Mouse (Mus musculus) G1E (cell line): Measurements from ENCODE around the gene Pheta1. TPM values are rescaled to one million over a fixed set of nuclear protein-coding genes. Genes with fewer than 3 reads are reported as not detected.
A peak's percentile ranks its signal among the peaks of the same experiment; 100 is the strongest.

Experiments used
- ATAC-seq: 2 replicates; pipeline ENCODE4 v1.8.0; 2016; ENCODE audit warnings: mild to moderate bottlenecking; ENCODE audit not compliant: insufficient number of reproducible peaks, poor library complexity, low FRiP score, severe bottlenecking; ENCODE audit errors: extremely low read depth
- DNase-seq: peaks from one replicate; pipeline ENCODE4 v3.0.0; 2012; ENCODE audit warnings: low spot score
- H3K27me3 ChIP-seq: 2 replicates; pipeline ENCODE4 v1.6.1; 2012; ENCODE audit warnings: mild to moderate bottlenecking, low read length, inconsistent platforms; ENCODE audit not compliant: insufficient read depth
- H3K36me3 ChIP-seq: replicated peaks from 2 replicates; pipeline ENCODE3; 2012; ENCODE audit warnings: mild to moderate bottlenecking, inconsistent platforms
- H3K4me1 ChIP-seq: 2 replicates; pipeline ENCODE4 v1.6.1; 2012; ENCODE audit warnings: low read depth, low read length, inconsistent platforms, mixed read lengths; ENCODE audit not compliant: insufficient read depth
- H3K4me3 ChIP-seq: 2 replicates; pipeline ENCODE4 v1.5.1; 2012; ENCODE audit warnings: low read depth, mild to moderate bottlenecking, inconsistent platforms, low read length, moderate library complexity, mixed read lengths
- H3K9me3 ChIP-seq: replicated peaks from 2 replicates; pipeline ENCODE4 v1.6.1; 2012; ENCODE audit warnings: inconsistent platforms
- CTCF ChIP-seq: IDR thresholded peaks from 2 replicates; pipeline ENCODE4 v1.5.1; 2012; ENCODE audit warnings: low read depth, low read length, inconsistent platforms, mixed read lengths
- GATA1 ChIP-seq: IDR thresholded peaks from 2 replicates; pipeline ENCODE4 v1.6.1; 2012; ENCODE audit warnings: borderline replicate concordance, low read length, inconsistent platforms, mixed read lengths
- GATA2 ChIP-seq: IDR thresholded peaks from 2 replicates; pipeline ENCODE4 v1.6.1; 2012; ENCODE audit warnings: low read depth, low read length, inconsistent platforms, borderline replicate concordance
- POLR2AphosphoS5 ChIP-seq: IDR thresholded peaks from 2 replicates; pipeline ENCODE4 v1.6.1; 2012; ENCODE audit warnings: low read depth, low read length, inconsistent platforms; ENCODE audit not compliant: insufficient replicate concordance
- TAL1 ChIP-seq: conservative IDR thresholded peaks from 2 replicates; pipeline ENCODE4 v1.6.1; 2012; ENCODE audit warnings: low read depth, low read length, inconsistent platforms, mixed read lengths
- polyA plus RNA-seq: library from polyadenylated mRNA; stranded (reverse); fragments of >175 nt; gene quantifications from 2 replicates; pipeline ENCODE4 v1.2.3, GENCODE M21; 2012
- total RNA-seq, 2 experiments: library from RNA; stranded (forward) in 1 of 2; stranded (reverse) in 1 of 2; fragments of 200-1000 nt in 1 of 2; fragments of >200 nt in 1 of 2; fragmentation: Nextera tagmentation in 1 of 2; gene quantifications; 2 replicates each; pipeline ENCODE4 v1.2.3; 2014 to 2017

Pheta1 gene
- total and polyA plus RNA-seq, 3 experiments = 2.6 to 13.3 (median 2.6) TPM

DNA sequence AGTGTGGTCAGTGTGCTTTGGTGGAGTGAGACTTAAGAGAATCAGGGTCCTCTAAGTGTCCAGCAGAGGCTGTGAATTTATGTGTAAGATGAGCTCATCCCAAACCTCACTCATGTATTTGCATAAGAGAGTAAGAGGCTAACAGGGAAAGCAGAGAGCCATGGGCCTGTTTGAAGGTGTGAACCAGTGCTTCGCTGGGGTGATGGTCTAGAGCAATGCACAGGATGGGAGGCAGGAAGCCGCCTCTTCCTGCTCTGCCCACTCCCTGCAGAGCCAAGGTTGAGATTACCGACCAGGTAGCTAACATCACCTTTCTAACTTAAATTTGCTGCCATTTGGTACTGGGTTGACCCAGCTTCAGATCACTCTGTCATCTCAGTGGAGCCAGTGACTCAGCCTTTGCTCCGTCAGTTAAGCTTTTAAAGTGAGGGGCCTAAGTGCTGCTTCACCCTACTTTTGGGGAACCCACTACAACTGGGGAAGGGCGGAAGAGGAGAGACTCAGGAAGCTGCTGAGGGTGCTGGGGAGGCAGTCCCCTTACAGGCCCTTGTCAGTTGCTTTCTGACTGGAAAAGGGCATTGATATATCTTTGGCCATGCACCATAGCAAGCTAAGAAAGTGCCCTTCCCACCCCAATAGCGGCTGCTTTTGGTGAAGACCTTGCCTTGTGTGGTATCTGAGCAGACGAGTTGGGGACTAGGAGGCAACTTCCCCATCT is 36.1 kb upstream of the Pheta1 start:
- no peak for TF ChIP-seq GATA2
- no peak for TF ChIP-seq CTCF
- no peak for TF ChIP-seq TAL1
- TF ChIP-seq GATA1 = no peak
- TF ChIP-seq POLR2AphosphoS5 = no peak
- no peaks in the 10 kb centered on the region for H3K27me3 ChIP-seq
- H3K4me1 ChIP-seq = peaks cover 8% of the 10 kb centered on the region; the same call in 1 of the 2 replicates
- no peak for DNase-seq
- ATAC-seq = no peak
- no peaks in the 10 kb centered on the region for H3K9me3 ChIP-seq
- no peak overlapping the region for H3K4me3 ChIP-seq
- peaks cover 94% of the 10 kb centered on the region for H3K36me3 ChIP-seq

DNA sequence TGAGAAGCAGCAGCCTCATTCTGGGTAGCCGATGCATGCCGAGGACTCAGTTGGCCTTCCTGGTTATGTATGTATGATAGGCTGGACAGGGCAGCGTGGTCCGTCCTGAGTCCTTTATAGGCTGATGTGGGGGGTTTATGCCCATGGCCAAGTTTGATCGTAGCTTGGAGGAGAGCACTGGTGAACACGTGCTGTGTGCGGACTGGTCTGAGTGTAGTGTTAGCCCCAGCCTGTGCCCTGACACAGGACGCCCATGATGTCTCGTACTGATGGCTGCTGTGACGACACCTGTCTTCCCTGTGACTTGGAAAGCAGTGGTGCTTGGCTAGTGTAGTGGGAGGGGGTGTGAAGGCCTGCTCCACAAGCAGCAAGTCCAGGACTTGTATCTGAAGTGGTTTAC is 35.0 kb upstream of the Pheta1 start:
- TF ChIP-seq TAL1 = no peak
- no peak for TF ChIP-seq CTCF
- no peak for TF ChIP-seq POLR2AphosphoS5
- no peak for TF ChIP-seq GATA1
- TF ChIP-seq GATA2 = no peak
- H3K4me1 ChIP-seq = peaks cover 8% of the 10 kb centered on the region; the same call in 1 of the 2 replicates
- DNase-seq = no peak
- peaks cover 96% of the 10 kb centered on the region for H3K36me3 ChIP-seq
- no peaks in the 10 kb centered on the region for H3K27me3 ChIP-seq
- no peaks in the 10 kb centered on the region for H3K9me3 ChIP-seq
- ATAC-seq = no peak
- no peak overlapping the region for H3K4me3 ChIP-seq

DNA sequence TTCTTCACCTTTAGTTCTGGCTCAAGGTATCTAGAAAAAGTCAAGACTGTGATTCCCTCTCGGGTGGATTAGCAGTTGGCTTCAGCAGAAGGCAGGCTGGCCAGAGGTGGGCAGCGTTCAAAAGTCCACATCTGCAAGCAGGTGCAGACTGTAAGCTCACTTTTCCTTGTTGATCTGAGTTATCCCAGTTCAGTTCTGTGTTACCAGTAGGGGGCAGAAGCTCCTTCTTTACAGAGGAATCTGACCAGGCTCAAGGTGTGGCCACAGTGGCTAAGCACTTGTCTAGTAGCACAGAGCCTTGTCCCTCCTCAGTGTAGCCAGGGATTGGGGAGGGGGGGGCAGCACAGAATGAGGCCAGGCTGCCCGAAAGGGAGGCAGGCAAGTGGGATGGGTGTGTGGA is 33.7 kb upstream of the Pheta1 start:
- Histone ChIP-seq H3K4me1 (peaks cover 8% of the 10 kb centered on the region), H3K27me3 (no peaks in the 10 kb centered on the region), H3K4me3 (no peak overlapping the region), H3K9me3 (no peaks in the 10 kb centered on the region), H3K36me3 (peaks cover 98% of the 10 kb centered on the region)
- DNase-seq (peak; percentile 45), ATAC-seq (no peak)
- TF ChIP-seq POLR2AphosphoS5 (no peak), CTCF (0 out of 2 replicates have a peak, but pooled peaks have one; percentile 13)

DNA sequence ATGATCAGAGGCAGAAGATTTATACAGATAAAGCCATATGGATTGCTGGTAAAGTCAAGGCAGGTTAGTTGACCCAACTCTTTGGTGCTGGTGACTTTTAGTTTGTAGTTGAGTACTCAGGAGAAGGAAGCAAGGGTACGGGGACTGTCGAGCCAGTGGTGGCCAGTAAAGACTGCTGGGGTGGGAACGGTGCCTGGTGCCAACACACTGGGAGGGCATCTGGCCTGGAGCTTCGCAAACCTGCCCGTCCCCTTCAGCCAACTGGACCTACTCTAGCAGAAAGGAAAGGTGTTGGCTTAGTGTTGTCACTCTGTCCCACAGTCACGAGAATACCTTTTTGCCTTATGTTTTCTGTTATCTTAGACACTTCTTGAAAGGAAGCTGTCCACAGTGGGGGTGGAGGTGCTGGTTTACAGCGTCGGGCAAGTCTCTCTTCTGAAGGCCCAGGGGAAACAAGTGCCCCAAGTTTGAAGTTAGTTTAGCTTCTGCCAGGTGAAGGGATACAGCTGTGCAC is 32.9 kb upstream of the Pheta1 start:
- TF ChIP-seq GATA1 = no peak
- no peak for TF ChIP-seq CTCF
- no peak for TF ChIP-seq GATA2
- no peak for TF ChIP-seq POLR2AphosphoS5
- no peak for TF ChIP-seq TAL1
- H3K9me3 ChIP-seq = no peaks in the 10 kb centered on the region
- peaks cover 98% of the 10 kb centered on the region for H3K36me3 ChIP-seq
- H3K27me3 ChIP-seq = no peaks in the 10 kb centered on the region
- no peak for DNase-seq
- ATAC-seq = no peak
- no peak overlapping the region for H3K4me3 ChIP-seq
- H3K4me1 ChIP-seq = peaks cover 14% of the 10 kb centered on the region

DNA sequence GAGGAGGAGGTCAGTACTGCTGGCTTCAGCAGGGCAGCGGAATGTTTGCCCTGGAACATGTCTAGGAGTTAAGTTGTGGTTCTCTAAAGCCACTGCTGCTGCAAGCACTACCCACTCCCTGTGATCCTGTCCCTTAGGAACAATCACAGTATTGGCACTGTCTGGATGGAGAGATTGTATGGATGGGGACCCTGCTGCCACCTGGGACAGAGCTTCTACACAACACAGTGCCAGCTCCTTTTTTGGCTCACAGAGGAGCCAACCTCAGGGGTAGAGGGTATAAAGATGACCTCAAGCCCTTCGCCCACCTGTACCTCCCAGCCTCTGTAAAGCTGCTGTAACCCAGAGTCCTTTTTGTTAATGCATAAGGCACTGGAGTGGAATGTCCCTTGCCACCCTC is 32.2 kb upstream of the Pheta1 start:
- no peaks in the 10 kb centered on the region for H3K27me3 ChIP-seq
- H3K4me1 ChIP-seq = peaks cover 15% of the 10 kb centered on the region
- no peaks in the 10 kb centered on the region for H3K9me3 ChIP-seq
- DNase-seq = no peak
- no peak for TF ChIP-seq POLR2AphosphoS5
- TF ChIP-seq GATA1 = no peak
- no peak for TF ChIP-seq GATA2
- TF ChIP-seq CTCF = no peak
- no peak for TF ChIP-seq TAL1
- H3K4me3 ChIP-seq = no peak overlapping the region
- H3K36me3 ChIP-seq = peaks cover 98% of the 10 kb centered on the region
- ATAC-seq = no peak

DNA sequence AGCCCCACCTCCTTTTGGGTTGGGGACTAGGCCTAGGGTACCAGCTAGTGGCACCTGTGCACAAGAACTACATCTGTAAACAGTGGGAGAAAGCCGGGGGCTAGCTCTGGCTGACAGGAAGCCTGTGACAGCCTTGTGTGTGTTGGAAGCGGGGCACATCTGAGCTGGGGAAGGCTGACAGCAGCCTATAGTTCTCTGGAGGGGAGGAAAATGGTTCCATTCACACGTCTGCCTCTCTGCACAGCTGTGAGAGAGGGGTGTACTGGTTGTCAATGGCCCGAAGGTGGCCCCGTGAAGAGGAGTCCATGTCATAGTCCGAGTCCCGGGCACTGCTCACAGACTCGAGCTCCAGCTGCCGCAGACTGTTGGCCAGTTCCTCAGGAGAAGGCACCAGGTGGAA is 31.2 kb upstream of the Pheta1 start:
- H3K36me3 ChIP-seq = peaks cover 97% of the 10 kb centered on the region

More for the DNA sequence above, 31.2 kb upstream of the Pheta1 start:
- Histone ChIP-seq H3K27me3 (no peaks in the 10 kb centered on the region), H3K4me3 (no peak overlapping the region), H3K9me3 (no peaks in the 10 kb centered on the region), H3K4me1 (peaks cover 13% of the 10 kb centered on the region)
- ATAC-seq (no peak), DNase-seq (no peak)
- TF ChIP-seq GATA2 = no peak
- TF ChIP-seq CTCF = no peak
- TF ChIP-seq POLR2AphosphoS5 = no peak
- no peak for TF ChIP-seq GATA1
- TF ChIP-seq TAL1 = no peak
